ENCODE assay signal across 32 mouse cellular contexts in the genomic region with DNA sequence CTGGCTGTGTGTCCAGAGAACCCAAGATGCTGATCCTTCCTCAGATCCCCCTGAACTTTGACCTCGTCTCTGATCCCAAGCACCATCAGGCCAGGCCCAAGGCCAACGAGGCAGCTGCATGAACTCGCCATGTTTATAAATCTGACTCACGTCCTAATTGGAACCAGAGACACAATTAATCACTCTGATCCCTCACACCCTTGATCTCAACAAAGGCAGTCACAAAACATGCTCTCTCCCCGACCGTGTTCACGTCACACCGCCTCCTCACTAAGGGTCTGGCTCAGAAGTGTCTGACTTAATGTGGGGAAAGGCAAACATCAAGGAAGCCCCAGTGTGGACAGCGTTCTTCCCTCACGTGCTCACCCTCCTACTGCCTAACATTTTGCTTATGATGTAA.
A peak's percentile ranks its signal among the peaks of the same experiment; 100 is the strongest.
DNase-seq lines count a peak whose midpoint lies in the region; ATAC-seq and TF ChIP-seq lines count a peak whose summit lies in the region.
"Had no signal": no experiment of that assay in that cellular context is flagged by ENCODE, and none has a peak within 500 bp of the region (broad histone marks: within the 10 kb centered on the region; RNA-seq: fewer than 3 reads in every experiment).

No protein-coding gene starts in this region.

- peaks cover 12% of the 10 kb centered on the region for H3K4me1 ChIP-seq in embryonic facial prominence, embryonic 10.5 days
- 0 out of 2 replicates have a peak, but pooled peaks cover 2% of the 10 kb centered on the region for H3K4me1 ChIP-seq in neural tube, embryonic 12.5 days
- 0 out of 2 replicates have a peak, but pooled peaks cover 8% of the 10 kb centered on the region for H3K4me1 ChIP-seq in heart, embryonic 10.5 days
- H3K4me1 ChIP-seq: kidney, embryonic 15.5 days had no signal

- peak; percentile 27 for DNase-seq in Muller cell, postnatal 12 days (ENCODE audit: inconsistent ontology term)
- peak; percentile 40 for DNase-seq in brain, embryonic 14.5 days (ENCODE audit: low read depth)
- DNase-seq in embryonic facial prominence, embryonic 10.5 days (ENCODE audit: low spot score) = peak; percentile 19
- no peak for DNase-seq in adrenal gland, postnatal 10 days
- no peak for DNase-seq in heart, embryonic 10.5 days (ENCODE audit: low spot score)
- DNase-seq in layer of hippocampus, postnatal 25 days (ENCODE audit: extremely low spot score in 1 of 2, low spot score in 1 of 2) = no peak
- DNase-seq: adrenal gland, adult 2 months; B cell, adult 2 months; cerebellum, adult 11 months; cerebellum, postnatal 10 days; heart, adult 2 months; heart, postnatal 14 days; kidney, adult 18-20 months; kidney, postnatal 25 days; left cerebral cortex, postnatal 4 days; liver; lung, embryonic 14.5 days; thymus, adult 2 months; thymus, postnatal 36 days had no signal

- H3K27ac ChIP-seq in embryonic facial prominence, embryonic 10.5 days (replicated peaks) = no peak overlapping the region
- H3K27ac ChIP-seq in neural tube, embryonic 12.5 days = no peak overlapping the region
- no peak overlapping the region for H3K27ac ChIP-seq in heart, embryonic 10.5 days
- H3K27ac ChIP-seq: embryonic facial prominence, embryonic 13.5 days; forebrain, embryonic 10.5 days; forebrain, embryonic 15.5 days; heart, adult 2 months; heart, embryonic 13.5 days; kidney, embryonic 15.5 days; layer of hippocampus, adult 2 months; liver, embryonic 14.5 days; macrophage; neural tube, embryonic 13.5 days had no signal

- 43% methylated on average over 10 of the region's 10 CpGs for WGBS in embryonic facial prominence, embryonic 10.5 days
- WGBS in neural tube, embryonic 12.5 days = 50% methylated on average over 10 of the region's 10 CpGs
- WGBS in heart, embryonic 10.5 days = 73% methylated on average over 10 of the region's 10 CpGs

- H3K36me3 ChIP-seq in embryonic facial prominence, embryonic 10.5 days (replicated peaks) = no peaks in the 10 kb centered on the region
- H3K36me3 ChIP-seq in neural tube, embryonic 12.5 days = no peaks in the 10 kb centered on the region
- no peaks in the 10 kb centered on the region for H3K36me3 ChIP-seq in heart, embryonic 10.5 days
- H3K36me3 ChIP-seq: embryonic facial prominence, embryonic 13.5 days; forebrain, embryonic 10.5 days; forebrain, embryonic 15.5 days; heart, embryonic 13.5 days; kidney, embryonic 15.5 days; neural tube, embryonic 13.5 days had no signal

- H3K27me3 ChIP-seq in embryonic facial prominence, embryonic 10.5 days (replicated peaks; ENCODE audit: low read depth, poor library complexity, severe bottlenecking) = no peaks in the 10 kb centered on the region
- no peaks in the 10 kb centered on the region for H3K27me3 ChIP-seq in neural tube, embryonic 12.5 days (replicated peaks)
- H3K27me3 ChIP-seq in heart, embryonic 10.5 days (ENCODE audit: insufficient read depth, poor library complexity, severe bottlenecking) = no peaks in the 10 kb centered on the region
- H3K27me3 ChIP-seq: embryonic facial prominence, embryonic 13.5 days; forebrain, embryonic 15.5 days; heart, embryonic 13.5 days; kidney, embryonic 15.5 days; neural tube, embryonic 13.5 days had no signal

- no peaks in the 10 kb centered on the region for H3K9me3 ChIP-seq in embryonic facial prominence, embryonic 10.5 days
- H3K9me3 ChIP-seq in neural tube, embryonic 12.5 days = no peaks in the 10 kb centered on the region
- no peaks in the 10 kb centered on the region for H3K9me3 ChIP-seq in heart, embryonic 10.5 days
- H3K9me3 ChIP-seq: embryonic facial prominence, embryonic 13.5 days; forebrain, embryonic 10.5 days; forebrain, embryonic 15.5 days; heart, embryonic 13.5 days; kidney, embryonic 15.5 days; neural tube, embryonic 13.5 days had no signal

- H3K4me2 ChIP-seq in neural tube, embryonic 12.5 days (replicated peaks) = no peak overlapping the region
- H3K4me2 ChIP-seq: embryonic facial prominence, embryonic 13.5 days; forebrain, embryonic 15.5 days; heart, embryonic 13.5 days; kidney, embryonic 15.5 days; lung, embryonic 14.5 days; neural tube, embryonic 13.5 days had no signal

- no peak for TF ChIP-seq CTCF in brain, embryonic 14.5 days (IDR thresholded peaks at IDR 0.05; ENCODE audit: borderline replicate concordance, extremely low read depth, insufficient read depth, insufficient read length)

- ATAC-seq in neural tube, embryonic 12.5 days (ENCODE audit: low FRiP score, low read depth) = 0 out of 2 replicates have a peak, but pooled peaks have one; percentile 33
- ATAC-seq: activated CD4-positive, CD25-positive, alpha-beta regulatory T cell, adult 4 months; forebrain, embryonic 15.5 days; hindbrain, embryonic 16.5 days; midbrain, embryonic 16.5 days had no signal

- no peak for TF ChIP-seq POLR2A in brain, embryonic 14.5 days (IDR thresholded peaks at IDR 0.05; ENCODE audit: borderline replicate concordance, extremely low read depth, insufficient read depth, insufficient read length, poor library complexity, severe bottlenecking)

- no peak overlapping the region for H3K9ac ChIP-seq in neural tube, embryonic 12.5 days
- H3K9ac ChIP-seq: embryonic facial prominence, embryonic 13.5 days; forebrain, embryonic 15.5 days; heart, embryonic 13.5 days; kidney, embryonic 15.5 days; liver, embryonic 14.5 days; lung, embryonic 14.5 days; neural tube, embryonic 13.5 days had no signal

- H3K4me3 ChIP-seq in embryonic facial prominence, embryonic 10.5 days = no peak overlapping the region
- no peak overlapping the region for H3K4me3 ChIP-seq in neural tube, embryonic 12.5 days
- H3K4me3 ChIP-seq in heart, embryonic 10.5 days = no peak overlapping the region
- H3K4me3 ChIP-seq: embryonic facial prominence, embryonic 13.5 days; forebrain, embryonic 10.5 days; forebrain, embryonic 15.5 days; heart, adult 2 months; heart, embryonic 13.5 days; kidney, embryonic 15.5 days; layer of hippocampus, adult 2 months; neural tube, embryonic 13.5 days had no signal

Comparison
In these comparisons a context has a peak if more than half of its experiments do, and no peak if none do; other contexts are left out.
1. DNase-seq: peak in Muller cell, postnatal 12 days (single experiment), brain, embryonic 14.5 days (single experiment) and embryonic facial prominence, embryonic 10.5 days (single experiment); none in adrenal gland, postnatal 10 days (single experiment), heart, embryonic 10.5 days (single experiment) and layer of hippocampus, postnatal 25 days (0 of 2).